Mouse (Mus musculus): ENCODE results near the gene Scube3. TPM values are rescaled to one million over a fixed set of nuclear protein-coding genes. Genes with fewer than 3 reads are reported as not detected.
"Not testable (repeated sequence)": the region's sequence is repeated elsewhere in the genome, so short reads cannot be mapped to it uniquely, and the experiment has no call there.

The Scube3 gene
- polyA plus RNA-seq, 1 experiment, result 1.9 TPM

DNA sequence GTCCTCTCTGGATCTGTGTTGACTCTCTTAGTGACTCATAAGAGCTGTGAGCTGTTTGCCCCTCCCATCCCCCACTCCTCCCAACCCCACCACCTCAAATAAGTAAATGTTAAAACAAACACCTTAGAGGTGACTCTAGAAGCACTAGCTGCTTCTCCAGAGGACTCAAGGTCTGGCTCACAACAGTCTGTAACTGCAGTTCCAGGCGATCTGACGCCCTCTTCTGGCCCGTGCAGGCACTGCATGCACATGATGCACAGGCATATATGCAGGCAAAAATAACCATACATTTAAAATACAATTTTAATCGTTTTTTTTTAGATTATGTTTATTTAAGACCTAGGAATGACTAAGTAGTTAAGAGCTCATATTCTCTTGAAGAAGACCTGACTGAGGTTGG is 71.3 kb downstream of the Scube3 start:
- Histone ChIP-seq H3K27ac (ENCODE audit: insufficient read depth, low read length) (no peak overlapping the region), H3K27me3 (ENCODE audit: control insufficient read depth, insufficient read depth, low read length) (no peaks in the 10 kb centered on the region), H3K4me3 (replicated peaks; ENCODE audit: insufficient read depth, low read depth, low read length) (no peak overlapping the region), H3K4me1 (ENCODE audit: control insufficient read depth, insufficient read depth, low read length) (no peaks in the 10 kb centered on the region)
- 0 out of 2 replicates have a peak, but pooled peaks have one; percentile 8 for TF ChIP-seq CTCF (IDR thresholded peaks at IDR 0.05; ENCODE audit: borderline replicate concordance, insufficient read depth, low read depth, low read length)
- TF ChIP-seq POLR2A (IDR thresholded peaks at IDR 0.05; ENCODE audit: borderline replicate concordance, insufficient read depth, low read length), result no peak
- WGBS, result 26% methylated on average over 4 of the region's 4 CpGs
- no peak for DNase-seq

DNA sequence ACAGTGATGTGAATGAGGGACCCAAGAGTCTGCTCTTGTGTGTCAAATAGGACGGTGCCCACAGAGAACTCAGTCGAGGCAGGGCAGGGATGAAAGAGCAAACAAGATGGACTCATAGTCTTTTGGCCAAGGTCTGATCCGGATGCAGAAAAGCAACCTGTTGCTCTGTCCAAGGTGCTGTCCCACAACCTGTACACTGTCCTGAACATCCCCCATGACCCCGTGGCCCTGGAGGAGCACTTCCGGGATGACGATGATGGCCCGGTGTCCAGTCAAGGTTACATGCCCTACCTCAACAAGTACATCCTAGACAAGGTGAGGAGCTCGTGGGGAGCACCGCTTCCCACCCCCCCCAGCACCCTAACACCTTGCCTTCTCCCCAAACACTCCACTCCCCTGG is 74.8 kb downstream of the Scube3 start:
- no peak for TF ChIP-seq CTCF (IDR thresholded peaks at IDR 0.05; ENCODE audit: borderline replicate concordance, insufficient read depth, low read depth, low read length)
- TF ChIP-seq POLR2A (IDR thresholded peaks at IDR 0.05; ENCODE audit: borderline replicate concordance, insufficient read depth, low read length), result no peak
- no peak for DNase-seq
- no peak overlapping the region for H3K4me3 ChIP-seq (replicated peaks; ENCODE audit: insufficient read depth, low read depth, low read length)
- H3K27ac ChIP-seq (ENCODE audit: insufficient read depth, low read length), result no peak overlapping the region
- WGBS, result 93% methylated on average over 9 of the region's 9 CpGs
- H3K4me1 ChIP-seq (ENCODE audit: control insufficient read depth, insufficient read depth, low read length), result no peaks in the 10 kb centered on the region
- H3K27me3 ChIP-seq (ENCODE audit: control insufficient read depth, insufficient read depth, low read length), result no peaks in the 10 kb centered on the region

DNA sequence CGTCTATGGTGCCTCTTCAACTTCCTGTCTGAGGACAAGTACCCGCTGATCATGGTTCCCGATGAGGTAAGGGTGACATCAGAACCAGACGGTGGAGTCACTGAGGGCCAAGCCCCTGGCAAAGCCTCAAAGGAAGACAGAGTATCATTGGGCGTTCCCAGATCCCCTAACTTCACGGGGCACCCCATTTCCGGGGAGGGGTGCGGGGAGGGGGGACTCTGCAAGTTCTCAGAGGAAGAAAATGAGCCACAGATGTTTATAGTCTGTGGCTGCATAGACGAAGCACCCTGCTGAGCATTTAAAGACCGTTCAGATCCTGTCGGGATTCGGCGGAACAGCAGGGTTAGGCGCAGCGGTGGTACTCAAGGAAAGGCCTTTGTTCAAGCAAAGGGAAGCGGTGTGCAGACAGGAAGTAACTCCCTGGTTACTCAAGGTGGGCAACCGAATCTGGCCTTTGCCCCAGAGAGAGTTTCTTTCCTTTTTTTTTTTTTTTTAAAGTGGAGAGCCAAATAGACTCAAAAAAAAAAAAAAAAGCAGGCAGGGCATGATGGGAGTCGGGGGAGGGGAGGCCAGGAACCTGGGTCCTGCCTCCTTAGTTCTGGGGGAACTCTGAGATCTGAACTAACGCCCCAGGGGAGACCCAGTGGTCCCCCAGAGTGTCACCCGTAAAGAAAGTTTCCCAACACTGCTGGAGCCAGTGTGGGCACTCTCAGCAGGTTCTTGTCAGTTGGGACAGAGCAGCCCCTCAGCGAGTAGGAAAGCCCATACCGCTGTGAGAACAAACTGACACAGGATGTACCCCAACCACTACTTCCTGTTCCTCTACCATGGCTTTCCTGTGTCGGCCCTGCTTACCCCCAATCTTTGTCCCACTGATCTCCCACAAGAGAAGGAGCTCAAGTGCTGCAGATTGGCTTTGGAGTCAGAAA is 76.0 kb downstream of the Scube3 start:
- H3K27me3 ChIP-seq (ENCODE audit: control insufficient read depth, insufficient read depth, low read length), result no peaks in the 10 kb centered on the region
- TF ChIP-seq CTCF (IDR thresholded peaks at IDR 0.05; ENCODE audit: borderline replicate concordance, insufficient read depth, low read depth, low read length) (no peak), POLR2A (IDR thresholded peaks at IDR 0.05; ENCODE audit: borderline replicate concordance, insufficient read depth, low read length) (no peak)
- WGBS, result 27% methylated on average over 23 of the region's 23 CpGs
- H3K4me1 ChIP-seq (ENCODE audit: control insufficient read depth, insufficient read depth, low read length), result no peaks in the 10 kb centered on the region
- no peak overlapping the region for H3K27ac ChIP-seq (ENCODE audit: insufficient read depth, low read length)
- no peak for DNase-seq
- H3K4me3 ChIP-seq (replicated peaks; ENCODE audit: insufficient read depth, low read depth, low read length), result no peak overlapping the region

DNA sequence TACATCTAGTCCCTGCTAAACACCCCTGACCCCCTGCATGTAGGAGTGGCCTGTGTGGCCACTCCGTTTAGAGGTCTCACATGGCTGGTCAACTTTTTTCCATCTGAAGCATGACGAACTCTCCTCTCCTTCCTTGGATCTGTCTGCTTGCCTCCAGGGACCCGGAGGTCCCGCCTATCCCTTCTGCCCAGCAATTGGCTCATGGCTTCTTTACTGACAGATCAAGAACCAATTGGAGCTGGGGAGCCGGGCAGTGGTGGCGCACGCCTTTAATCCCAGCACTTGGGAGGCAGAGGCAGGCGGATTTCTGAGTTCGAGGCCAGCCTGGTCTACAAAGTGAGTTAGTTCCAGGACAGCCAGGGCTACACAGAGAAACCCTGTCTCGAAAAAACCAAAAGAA is 80.5 kb downstream of the Scube3 start:
- H3K27ac ChIP-seq (ENCODE audit: insufficient read depth, low read length); DNase-seq; H3K4me3 ChIP-seq (replicated peaks; ENCODE audit: insufficient read depth, low read depth, low read length); H3K4me1 ChIP-seq (ENCODE audit: control insufficient read depth, insufficient read depth, low read length); H3K27me3 ChIP-seq (ENCODE audit: control insufficient read depth, insufficient read depth, low read length): not testable (repeated sequence)
- 88% methylated on average over 10 of the region's 10 CpGs for WGBS

DNA sequence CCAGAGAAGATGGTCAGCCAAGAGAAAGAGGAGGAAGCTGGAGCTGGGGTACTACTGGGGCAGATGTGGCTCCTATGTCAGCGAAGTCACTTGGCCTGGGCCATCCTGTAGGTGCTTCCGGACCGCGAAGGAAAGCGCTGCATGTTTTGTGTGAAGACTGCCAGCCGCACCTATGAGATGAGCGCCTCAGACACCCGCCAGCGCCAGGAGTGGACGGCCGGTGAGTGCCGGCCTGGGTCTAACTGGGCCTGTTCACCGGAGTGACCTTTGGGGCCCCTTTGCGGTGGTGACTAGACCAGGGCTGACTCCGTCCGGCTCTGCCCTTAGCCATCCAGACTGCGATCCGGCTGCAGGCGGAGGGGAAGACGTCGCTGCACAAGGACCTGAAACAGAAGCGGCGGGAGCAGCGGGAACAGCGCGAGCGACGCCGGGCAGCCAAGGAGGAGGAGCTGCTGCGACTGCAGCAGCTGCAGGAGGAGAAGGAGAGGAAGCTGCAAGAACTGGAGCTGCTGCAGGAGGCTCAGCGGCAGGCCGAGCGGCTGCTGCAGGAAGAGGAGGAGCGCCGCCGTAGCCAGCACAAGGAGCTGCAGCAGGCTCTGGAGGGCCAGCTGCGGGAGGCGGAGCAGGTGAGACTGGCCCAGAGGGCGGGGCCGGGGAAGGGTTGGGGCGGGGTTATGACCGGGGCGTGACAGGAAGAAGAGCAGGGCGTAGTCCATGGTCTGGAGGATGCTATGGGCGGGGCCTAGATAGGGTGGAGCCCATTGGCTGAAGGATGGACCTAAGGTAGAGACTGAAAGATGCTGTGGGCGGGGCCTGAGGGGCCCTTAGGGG is 81.8 kb downstream of the Scube3 start:
- TF ChIP-seq CTCF (IDR thresholded peaks at IDR 0.05; ENCODE audit: borderline replicate concordance, insufficient read depth, low read depth, low read length) (no peak), POLR2A (IDR thresholded peaks at IDR 0.05; ENCODE audit: borderline replicate concordance, insufficient read depth, low read length) (peak; percentile 54; the same call in 1 of the 2 replicates)
- peak overlapping the region; percentile 56 for H3K4me3 ChIP-seq (replicated peaks; ENCODE audit: insufficient read depth, low read depth, low read length)
- 2% methylated on average over 46 of the region's 46 CpGs for WGBS
- peak; percentile 92 to 96 for DNase-seq
- H3K27ac ChIP-seq (ENCODE audit: insufficient read depth, low read length), result peak overlapping the region; percentile 65
- H3K4me1 ChIP-seq (ENCODE audit: control insufficient read depth, insufficient read depth, low read length), result peaks cover 6% of the 10 kb centered on the region; the same call in 1 of the 2 replicates
- H3K27me3 ChIP-seq (ENCODE audit: control insufficient read depth, insufficient read depth, low read length), result no peaks in the 10 kb centered on the region

Other genes starting within 250 kb of the Scube3 start
- 74.2 and 74.9 TPM in 2 replicates for gene Anks1, start 232.8 kb upstream of the Scube3 start, polyA plus RNA-seq (2012; rRNA removed)
- 49.3 and 51.5 TPM in 2 replicates for gene Taf11, start 232.3 kb upstream of the Scube3 start, polyA plus RNA-seq (2012; rRNA removed)
- 0.43 and 0.70 TPM in 2 replicates for gene Tcp11, start 61.5 kb upstream of the Scube3 start, polyA plus RNA-seq (2012; rRNA removed)
- gene Zfp523, start 35.0 kb downstream of the Scube3 start, polyA plus RNA-seq (2012; rRNA removed), result 71.9 and 77.1 TPM in 2 replicates
- gene Def6, start 65.6 kb downstream of the Scube3 start, polyA plus RNA-seq (2012; rRNA removed), result 4.2 and 5.4 TPM in 2 replicates
- 26.8 and 27.1 TPM in 2 replicates for gene Ppard, start 90.6 kb downstream of the Scube3 start, polyA plus RNA-seq (2012; rRNA removed)
- 16.5 and 18.4 TPM in 2 replicates for gene Fance, start 171.4 kb downstream of the Scube3 start, polyA plus RNA-seq (2012; rRNA removed)
- 808 and 827 TPM in 2 replicates for gene Rpl10a, start 186.3 kb downstream of the Scube3 start, polyA plus RNA-seq (2012; rRNA removed)
- 2.3 and 3.2 TPM in 2 replicates for gene Tead3, start 208.7 kb downstream of the Scube3 start, polyA plus RNA-seq (2012; rRNA removed)
- 0.29 TPM in 1 of 2 replicates, not detected in the other for gene Tulp1, start 223.1 kb downstream of the Scube3 start, polyA plus RNA-seq (2012; rRNA removed)